Mouse (Mus musculus) kidney, adult 2 months (tissue): ENCODE data around the gene Kcnh4.

Experiments used
- CTCF ChIP-seq: fragments of 200-500 bp; conservative IDR thresholded peaks from 2 replicates; pipeline ENCODE4 v1.5.1; 2011; ENCODE audit warnings: low read depth, mild to moderate bottlenecking, control low read depth, low read length, moderate library complexity, mixed read lengths; ENCODE audit not compliant: insufficient read depth, insufficient read length
- POLR2A ChIP-seq: fragments of 200-500 bp; IDR thresholded peaks from one replicate; pipeline ENCODE4 v1.6.1; 2011; ENCODE audit warnings: low read depth, low read length, control low read depth

GRCm38 (mm10) chr11:100710528-100710927, 49.2 kb downstream of the Kcnh4 start:
- no peak for TF ChIP-seq POLR2A
- no peak for TF ChIP-seq CTCF
